In the genomic region with DNA sequence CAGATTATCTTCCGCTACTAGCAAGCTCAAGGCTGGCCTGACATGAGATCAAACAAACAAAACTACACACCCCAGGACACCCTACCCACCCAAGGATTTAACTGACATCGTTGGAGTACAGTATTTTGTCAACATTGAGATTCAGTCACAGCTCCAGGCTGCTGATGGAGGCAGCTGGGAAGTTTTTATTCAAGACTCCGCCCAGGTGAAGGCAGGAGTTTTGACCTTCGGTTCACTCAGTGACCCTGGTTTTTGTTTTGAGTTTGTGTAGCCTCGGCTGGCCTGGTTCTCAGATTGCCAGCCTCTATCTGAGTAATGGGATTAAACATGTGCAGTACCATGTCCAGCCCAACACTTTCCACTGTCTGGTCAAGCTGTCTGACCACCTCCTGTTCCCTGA, we compare ENCODE assay signal across 1 mouse cellular context.
TF ChIP-seq lines count a peak whose summit lies in the region.

No protein-coding gene starts in this region.

TF ChIP-seq in ES-E14, 5 proteins besides CTCF, POLR2A, EP300 and RAD21:
- no peak for TF ChIP-seq MAFK (IDR thresholded peaks at IDR 0.05; ENCODE audit: insufficient read depth, low read depth, low read length)
- no peak for TF ChIP-seq ZC3H11A (IDR thresholded peaks at IDR 0.05; ENCODE audit: borderline replicate concordance, low read depth, low read length)
- no peak for TF ChIP-seq ZNF384 (IDR thresholded peaks at IDR 0.05; ENCODE audit: low read depth, low read length)
- no peak for TF ChIP-seq CHD2 (IDR thresholded peaks at IDR 0.05; ENCODE audit: low read depth, low read length)
- TF ChIP-seq HCFC1 (IDR thresholded peaks at IDR 0.05; ENCODE audit: borderline replicate concordance, insufficient read depth, low read length), result no peak
